Mouse (Mus musculus) neutrophil, adult 5-6 weeks (primary cell): ENCODE data around the gene Syvn1. TPM values are rescaled to one million over a fixed set of nuclear protein-coding genes. Genes with fewer than 3 reads are reported as not detected.

Source experiments
- ATAC-seq: fragments of 151-379, 151-347 bp; 2 replicates; pipeline ENCODE4 v1.8.0; 2017; ENCODE audit warnings: mild to moderate bottlenecking, moderate TSS enrichment; ENCODE audit not compliant: insufficient number of reproducible peaks, poor library complexity, low FRiP score, severe bottlenecking; ENCODE audit errors: extremely low read depth
- total RNA-seq: library from RNA; stranded (forward); fragments of 200-1000 nt; gene quantifications from 2 replicates; pipeline ENCODE4 v1.2.3, GENCODE M21; 2017

Gene Syvn1
- total RNA-seq, 1 experiment from 2014 or later = 42.1 TPM

DNA sequence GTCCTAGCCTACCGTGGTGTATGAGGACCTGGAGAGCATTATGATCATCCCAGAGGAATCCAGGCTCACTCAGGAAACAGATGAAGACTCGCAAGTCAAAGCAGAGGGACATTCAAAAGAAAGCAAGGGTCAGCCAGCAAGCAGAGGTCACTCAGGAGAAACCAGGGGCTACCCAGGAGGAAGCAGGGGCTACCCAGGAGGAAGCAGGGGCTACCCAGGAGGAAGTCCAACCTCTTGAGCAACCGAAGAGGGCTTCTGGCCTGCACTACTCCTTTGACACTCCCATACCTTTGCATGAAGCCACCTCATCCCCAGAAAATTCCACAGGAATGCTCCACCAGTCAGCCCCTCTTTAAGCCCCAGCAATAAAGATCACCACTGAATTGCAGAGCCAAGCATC, 51.5 kb downstream of the Syvn1 start:
- no peak for ATAC-seq

DNA sequence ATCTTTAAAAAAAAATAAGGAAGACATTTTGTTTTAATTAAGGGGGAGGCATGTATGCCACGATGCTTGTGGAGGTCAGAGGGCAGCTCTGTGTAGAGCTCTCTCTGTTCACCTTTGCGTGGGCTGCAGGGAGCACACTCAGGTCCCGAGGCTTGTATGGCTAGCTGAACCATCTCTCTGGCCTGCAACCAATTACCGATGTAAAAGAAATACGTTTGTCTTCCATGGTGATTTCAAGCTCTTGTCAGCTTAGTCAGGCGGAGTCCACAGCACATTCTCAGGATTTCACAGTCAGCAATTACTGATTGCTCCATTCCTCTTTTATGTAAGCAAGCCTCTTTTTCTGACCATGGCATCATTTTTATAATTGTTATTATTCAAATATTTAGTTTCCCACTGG, 54.8 kb downstream of the Syvn1 start:
- ATAC-seq = no peak

DNA sequence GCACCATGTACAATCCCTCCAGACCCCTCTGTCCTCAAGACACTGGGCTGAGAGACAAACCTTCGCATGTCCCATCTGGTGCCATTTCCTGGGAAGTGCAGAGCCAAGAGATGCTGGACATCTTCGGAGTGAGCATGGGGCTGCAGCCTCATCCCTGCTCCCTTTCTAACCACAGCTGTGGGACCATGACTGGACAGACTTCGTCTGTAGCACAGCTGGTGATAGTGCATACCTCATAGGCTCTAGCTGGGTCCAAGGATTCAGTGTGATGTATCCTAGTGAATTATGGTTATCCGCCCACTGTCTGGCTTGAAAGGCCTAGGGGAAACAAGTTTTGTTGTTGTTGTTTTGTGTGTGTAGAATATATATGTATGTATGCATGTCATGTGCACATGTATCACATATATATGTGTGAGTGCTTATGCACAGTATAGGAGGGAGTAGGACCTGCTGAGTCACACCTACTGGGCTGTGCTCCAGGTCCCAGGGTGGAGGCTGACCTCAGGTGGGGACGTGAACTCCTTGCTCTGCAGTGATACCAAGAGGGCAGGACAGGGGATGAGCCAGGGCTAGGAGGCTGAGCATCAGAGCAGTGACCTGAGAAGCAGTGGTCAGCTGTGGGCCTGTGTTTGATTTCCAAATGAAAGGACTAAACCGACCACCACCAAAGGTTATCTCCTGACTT, 55.9 kb downstream of the Syvn1 start:
- no peak for ATAC-seq

Other genes with a start within 250 kb of the Syvn1 start
- gene Frmd8, start 171.3 kb upstream of the Syvn1 start, total RNA-seq = 32.9 and 38.6 TPM in 2 replicates
- gene Slc25a45, start 168.8 kb upstream of the Syvn1 start, total RNA-seq = 56.6 and 64.7 TPM in 2 replicates
- 1.4 and 1.5 TPM in 2 replicates for gene Tigd3, start 152.4 kb upstream of the Syvn1 start, total RNA-seq
- 80.0 and 104 TPM in 2 replicates for gene Dpf2, start 133.6 kb upstream of the Syvn1 start, total RNA-seq
- gene Cdc42ep2, start 121.8 kb upstream of the Syvn1 start, total RNA-seq = 3.8 and 4.8 TPM in 2 replicates
- 32.8 and 36.8 TPM in 2 replicates for gene Pola2, start 82.4 kb upstream of the Syvn1 start, total RNA-seq
- 0.47 and 1.1 TPM in 2 replicates for gene Slc22a20, start 60.4 kb upstream of the Syvn1 start, total RNA-seq
- 142 and 147 TPM in 2 replicates for gene Capn1, start 30.7 kb upstream of the Syvn1 start, total RNA-seq
- gene Mrpl49, start 11.2 kb downstream of the Syvn1 start, total RNA-seq = 28.7 and 29.2 TPM in 2 replicates
- 2,994 and 3,021 TPM in 2 replicates for gene Fau, start 11.3 kb downstream of the Syvn1 start, total RNA-seq
- gene Znhit2, start 14.6 kb downstream of the Syvn1 start, total RNA-seq = 18.4 and 20.3 TPM in 2 replicates
- gene Tm7sf2, start 21.8 kb downstream of the Syvn1 start, total RNA-seq = 5.6 and 8.1 TPM in 2 replicates
- 67.0 and 73.7 TPM in 2 replicates for gene Vps51, start 30.7 kb downstream of the Syvn1 start, total RNA-seq
- gene Tmem262, start 33.5 kb downstream of the Syvn1 start, total RNA-seq = 1.5 TPM in 1 of 2 replicates, not detected in the other
- gene Gm28374, start 35.7 kb downstream of the Syvn1 start, total RNA-seq = 0.74 TPM in 1 of 2 replicates, not detected in the other
- 51.9 and 52.8 TPM in 2 replicates for gene Zfpl1, start 38.4 kb downstream of the Syvn1 start, total RNA-seq
- gene Cdca5, start 38.4 kb downstream of the Syvn1 start, total RNA-seq = 0.35 TPM in 1 of 2 replicates, not detected in the other
- not detected in 2 replicates for gene AC131692.1, start 47.8 kb downstream of the Syvn1 start, total RNA-seq
- gene Naaladl1, start 59.2 kb downstream of the Syvn1 start, total RNA-seq = not detected in 2 replicates
- gene Sac3d1, start 72.1 kb downstream of the Syvn1 start, total RNA-seq = 2.2 and 3.1 TPM in 2 replicates
- gene Snx15, start 81.7 kb downstream of the Syvn1 start, total RNA-seq = 9.1 and 9.8 TPM in 2 replicates
- 1.2 TPM in 1 of 2 replicates, not detected in the other for gene Batf2, start 94.4 kb downstream of the Syvn1 start, total RNA-seq
- gene Arl2, start 95.0 kb downstream of the Syvn1 start, total RNA-seq = 14.0 and 15.2 TPM in 2 replicates
- gene Majin, start 137.8 kb downstream of the Syvn1 start, total RNA-seq = not detected in 2 replicates
- not detected in 2 replicates for gene Gpha2, start 179.8 kb downstream of the Syvn1 start, total RNA-seq
- 21.8 and 22.1 TPM in 2 replicates for gene Ppp2r5b, start 189.3 kb downstream of the Syvn1 start, total RNA-seq
- 43.0 and 49.3 TPM in 2 replicates for gene Atg2a, start 195.1 kb downstream of the Syvn1 start, total RNA-seq
- gene Ehd1, start 230.1 kb downstream of the Syvn1 start, total RNA-seq = 126 and 148 TPM in 2 replicates